Mouse (Mus musculus): ENCODE data around the gene Agfg2. TPM values are rescaled to one million over a fixed set of nuclear protein-coding genes. Genes with fewer than 3 reads are reported as not detected.

Agfg2 gene
- polyA plus RNA-seq, 1 experiment from 2014 or later = 16.4 TPM

GRCm38 (mm10) chr5:137613550-137613949, 71.0 kb downstream of the Agfg2 start, which contains the start of gene Pcolce:
Gene Pcolce, minus strand, starts transcription at chr5:137613784.
- no peaks in the 10 kb centered on the region for H3K9me3 ChIP-seq (ENCODE audit: control insufficient read depth, low read length)
- no peak within 1 kb of the TSS for H3K4me2 ChIP-seq (ENCODE audit: low read length)
- no peak within 1 kb of the TSS for H3K9ac ChIP-seq (ENCODE audit: low read length)
- ATAC-seq (replicated peaks; ENCODE audit: low FRiP score, low TSS enrichment, low read depth) (peak; percentile 47; the same call in 1 of the 2 replicates), DNase-seq (ENCODE audit: low spot score) (peak; percentile 64)
- no peak within 1 kb of the TSS; the same call in 1 of the 2 replicates for H3K27ac ChIP-seq (ENCODE audit: low read depth)
- H3K4me1 ChIP-seq (replicated peaks; ENCODE audit: control insufficient read depth, insufficient read depth, low read length) = peaks cover 44% of the 10 kb centered on the region
- H3K36me3 ChIP-seq (ENCODE audit: control insufficient read depth, insufficient read depth, low read length) = no peaks in the 10 kb centered on the region
- H3K27me3 ChIP-seq (replicated peaks; ENCODE audit: control insufficient read depth, insufficient read depth, low read length) = no peaks in the 10 kb centered on the region
- WGBS = 34% methylated on average over 11 of the region's 11 CpGs
- H3K4me3 ChIP-seq (ENCODE audit: low read depth, low read length) = no peak within 1 kb of the TSS

GRCm38 (mm10) chr5:137613076-137613475, 71.5 kb downstream of the Agfg2 start:
- no peak overlapping the region; the same call in 1 of the 2 replicates for H3K27ac ChIP-seq (ENCODE audit: low read depth)
- WGBS = 71% methylated on average over 5 of the region's 5 CpGs
- no peaks in the 10 kb centered on the region for H3K27me3 ChIP-seq (replicated peaks; ENCODE audit: control insufficient read depth, insufficient read depth, low read length)
- H3K36me3 ChIP-seq (ENCODE audit: control insufficient read depth, insufficient read depth, low read length) = no peaks in the 10 kb centered on the region
- no peak overlapping the region for H3K4me2 ChIP-seq (ENCODE audit: low read length)
- H3K4me1 ChIP-seq (replicated peaks; ENCODE audit: control insufficient read depth, insufficient read depth, low read length) = peaks cover 49% of the 10 kb centered on the region
- no peak for ATAC-seq (replicated peaks; ENCODE audit: low FRiP score, low TSS enrichment, low read depth)
- no peaks in the 10 kb centered on the region for H3K9me3 ChIP-seq (ENCODE audit: control insufficient read depth, low read length)
- DNase-seq (ENCODE audit: low spot score) = no peak
- no peak overlapping the region for H3K9ac ChIP-seq (ENCODE audit: low read length)
- H3K4me3 ChIP-seq (ENCODE audit: low read depth, low read length) = no peak overlapping the region

- WGBS = 9% methylated on average over 6 of the region's 6 CpGs
- H3K4me2 ChIP-seq (ENCODE audit: low read length) = peak overlapping the region; percentile 56
- no peaks in the 10 kb centered on the region for H3K9me3 ChIP-seq (ENCODE audit: control insufficient read depth, low read length)
- H3K4me3 ChIP-seq (ENCODE audit: low read depth, low read length) = peak overlapping the region; percentile 29
- no peak for DNase-seq (ENCODE audit: low spot score)
- H3K4me1 ChIP-seq (replicated peaks; ENCODE audit: control insufficient read depth, insufficient read depth, low read length) = peaks cover 52% of the 10 kb centered on the region
- peak overlapping the region; percentile 33 for H3K9ac ChIP-seq (ENCODE audit: low read length)
- peak overlapping the region; percentile 83 for H3K27ac ChIP-seq (ENCODE audit: low read depth)
- no peaks in the 10 kb centered on the region for H3K27me3 ChIP-seq (replicated peaks; ENCODE audit: control insufficient read depth, insufficient read depth, low read length)
- peaks cover 10% of the 10 kb centered on the region for H3K36me3 ChIP-seq (ENCODE audit: control insufficient read depth, insufficient read depth, low read length)
- ATAC-seq (replicated peaks; ENCODE audit: low FRiP score, low TSS enrichment, low read depth) = no peak
Observed at GRCm38 (mm10) chr5:137611245-137611602, 73.3 kb downstream of the Agfg2 start.

- peaks cover 52% of the 10 kb centered on the region for H3K4me1 ChIP-seq (replicated peaks; ENCODE audit: control insufficient read depth, insufficient read depth, low read length)
- no peaks in the 10 kb centered on the region for H3K27me3 ChIP-seq (replicated peaks; ENCODE audit: control insufficient read depth, insufficient read depth, low read length)
- no peaks in the 10 kb centered on the region for H3K9me3 ChIP-seq (ENCODE audit: control insufficient read depth, low read length)
- H3K36me3 ChIP-seq (ENCODE audit: control insufficient read depth, insufficient read depth, low read length) = peaks cover 10% of the 10 kb centered on the region
- H3K4me2 ChIP-seq (ENCODE audit: low read length) = peak overlapping the region; percentile 56
- H3K27ac ChIP-seq (ENCODE audit: low read depth) = peak overlapping the region; percentile 83
- peak overlapping the region; percentile 29 for H3K4me3 ChIP-seq (ENCODE audit: low read depth, low read length)
- ATAC-seq (replicated peaks; ENCODE audit: low FRiP score, low TSS enrichment, low read depth) (0 out of 2 replicates have a peak, but pooled peaks have one; percentile 9), DNase-seq (ENCODE audit: low spot score) (peak; percentile 76)
- WGBS = 5% methylated on average over 12 of the region's 12 CpGs
- H3K9ac ChIP-seq (ENCODE audit: low read length) = peak overlapping the region; percentile 33
Observed at GRCm38 (mm10) chr5:137610548-137611244, 73.8 kb downstream of the Agfg2 start.

GRCm38 (mm10) chr5:137610056-137610455, 74.5 kb downstream of the Agfg2 start:
- Histone ChIP-seq H3K27ac (ENCODE audit: low read depth) (peak overlapping the region; percentile 83; the same call in 1 of the 2 replicates), H3K4me1 (replicated peaks; ENCODE audit: control insufficient read depth, insufficient read depth, low read length) (peaks cover 52% of the 10 kb centered on the region), H3K4me3 (ENCODE audit: low read depth, low read length) (peak overlapping the region; percentile 29), H3K27me3 (replicated peaks; ENCODE audit: control insufficient read depth, insufficient read depth, low read length) (no peaks in the 10 kb centered on the region), H3K4me2 (ENCODE audit: low read length) (peak overlapping the region; percentile 56), H3K9ac (ENCODE audit: low read length) (0 out of 2 replicates have a peak overlapping the region, but pooled peaks have one; percentile 17), H3K9me3 (ENCODE audit: control insufficient read depth, low read length) (no peaks in the 10 kb centered on the region), H3K36me3 (ENCODE audit: control insufficient read depth, insufficient read depth, low read length) (peaks cover 14% of the 10 kb centered on the region)
- no peak for ATAC-seq (replicated peaks; ENCODE audit: low FRiP score, low TSS enrichment, low read depth)
- DNase-seq (ENCODE audit: low spot score) = no peak
- 55% methylated on average over 4 of the region's 4 CpGs for WGBS

GRCm38 (mm10) chr5:137609292-137609691, 75.2 kb downstream of the Agfg2 start:
- H3K9ac ChIP-seq (ENCODE audit: low read length) = no peak overlapping the region
- H3K9me3 ChIP-seq (ENCODE audit: control insufficient read depth, low read length) = no peaks in the 10 kb centered on the region
- H3K36me3 ChIP-seq (ENCODE audit: control insufficient read depth, insufficient read depth, low read length) = peaks cover 17% of the 10 kb centered on the region
- no peak for DNase-seq (ENCODE audit: low spot score)
- no peaks in the 10 kb centered on the region for H3K27me3 ChIP-seq (replicated peaks; ENCODE audit: control insufficient read depth, insufficient read depth, low read length)
- 61% methylated on average over 3 of the region's 3 CpGs for WGBS
- peaks cover 52% of the 10 kb centered on the region for H3K4me1 ChIP-seq (replicated peaks; ENCODE audit: control insufficient read depth, insufficient read depth, low read length)
- no peak overlapping the region for H3K27ac ChIP-seq (ENCODE audit: low read depth)
- H3K4me2 ChIP-seq (ENCODE audit: low read length) = peak overlapping the region; percentile 56; the same call in 1 of the 2 replicates
- H3K4me3 ChIP-seq (ENCODE audit: low read depth, low read length) = no peak overlapping the region
- ATAC-seq (replicated peaks; ENCODE audit: low FRiP score, low TSS enrichment, low read depth) = no peak

- DNase-seq (ENCODE audit: low spot score) (no peak), ATAC-seq (replicated peaks; ENCODE audit: low FRiP score, low TSS enrichment, low read depth) (no peak)
- Histone ChIP-seq H3K4me3 (ENCODE audit: low read depth, low read length) (peak overlapping the region; percentile 8; the same call in 1 of the 2 replicates), H3K27me3 (replicated peaks; ENCODE audit: control insufficient read depth, insufficient read depth, low read length) (no peaks in the 10 kb centered on the region), H3K4me1 (replicated peaks; ENCODE audit: control insufficient read depth, insufficient read depth, low read length) (peaks cover 50% of the 10 kb centered on the region), H3K27ac (ENCODE audit: low read depth) (no peak overlapping the region), H3K9ac (ENCODE audit: low read length) (0 out of 2 replicates have a peak overlapping the region, but pooled peaks have one; percentile 22), H3K4me2 (ENCODE audit: low read length) (peak overlapping the region; percentile 47), H3K9me3 (ENCODE audit: control insufficient read depth, low read length) (no peaks in the 10 kb centered on the region), H3K36me3 (ENCODE audit: control insufficient read depth, insufficient read depth, low read length) (peaks cover 23% of the 10 kb centered on the region)
- WGBS = 17% methylated on average over 21 of the region's 23 CpGs
Observed at GRCm38 (mm10) chr5:137608654-137609190, 75.8 kb downstream of the Agfg2 start.

- Histone ChIP-seq H3K27ac (ENCODE audit: low read depth) (no peak overlapping the region), H3K4me3 (ENCODE audit: low read depth, low read length) (peak overlapping the region; percentile 8; the same call in 1 of the 2 replicates), H3K4me1 (replicated peaks; ENCODE audit: control insufficient read depth, insufficient read depth, low read length) (peaks cover 48% of the 10 kb centered on the region), H3K27me3 (replicated peaks; ENCODE audit: control insufficient read depth, insufficient read depth, low read length) (no peaks in the 10 kb centered on the region), H3K4me2 (ENCODE audit: low read length) (peak overlapping the region; percentile 47), H3K9ac (ENCODE audit: low read length) (0 out of 2 replicates have a peak overlapping the region, but pooled peaks have one; percentile 29), H3K36me3 (ENCODE audit: control insufficient read depth, insufficient read depth, low read length) (peaks cover 24% of the 10 kb centered on the region), H3K9me3 (ENCODE audit: control insufficient read depth, low read length) (no peaks in the 10 kb centered on the region)
- WGBS = 19% methylated on average over 26 of the region's 26 CpGs
- no peak for DNase-seq (ENCODE audit: low spot score)
- ATAC-seq (replicated peaks; ENCODE audit: low FRiP score, low TSS enrichment, low read depth) = peak; percentile 29; the same call in 1 of the 2 replicates
Observed at GRCm38 (mm10) chr5:137607860-137608653, 76.5 kb downstream of the Agfg2 start.

All from intestine, embryonic 14.5 days (tissue).